Mouse (Mus musculus): ENCODE measurements at regions not wholly inside any gene's neighbourhood (a gene's known extent, or its start where the extent isn't known, plus 50 kb on each side); places are given as distances from the start of the nearest gene placed in this dataset.

- no peak for DNase-seq (ENCODE audit: low read depth, low spot score)
- H3K27ac ChIP-seq (ENCODE audit: control insufficient read depth, low read depth, low read length), result no peak overlapping the region
- no peak for TF ChIP-seq TAL1 (IDR thresholded peaks at IDR 0.05; ENCODE audit: low read length)
- TF ChIP-seq MYC (IDR thresholded peaks at IDR 0.05; ENCODE audit: low read depth, low read length), result no peak
- no peak for TF ChIP-seq EP300 (IDR thresholded peaks at IDR 0.05; ENCODE audit: low read depth in 1 of 2, low read length in 2 of 2)
- TF ChIP-seq GATA1 (IDR thresholded peaks at IDR 0.05; ENCODE audit: low read depth, low read length), result no peak
- no peak for TF ChIP-seq SMC3 (IDR thresholded peaks at IDR 0.05; ENCODE audit: low read depth, low read length)
- TF ChIP-seq E2F4 (IDR thresholded peaks at IDR 0.05; ENCODE audit: borderline replicate concordance, low read depth, low read length), result no peak
- no peak for TF ChIP-seq ZC3H11A (IDR thresholded peaks at IDR 0.05; ENCODE audit: low read depth, low read length)
- no peak for TF ChIP-seq RCOR1 (IDR thresholded peaks at IDR 0.05; ENCODE audit: low read depth, low read length)
- no peak for TF ChIP-seq CHD2 (IDR thresholded peaks at IDR 0.05; ENCODE audit: low read length)
- TF ChIP-seq MXI1 (IDR thresholded peaks at IDR 0.05; ENCODE audit: low read depth, low read length), result no peak
- TF ChIP-seq GABPA (IDR thresholded peaks at IDR 0.05; ENCODE audit: low read depth, low read length), result no peak
- TF ChIP-seq NELFE (IDR thresholded peaks at IDR 0.05; ENCODE audit: low read depth, low read length), result no peak
- no peak for TF ChIP-seq POLR2A (IDR thresholded peaks at IDR 0.05; ENCODE audit: control insufficient read depth in 1 of 2, insufficient read depth in 1 of 2, low read depth in 1 of 2, low read length in 2 of 2, poor library complexity in 1 of 2)
- no peak for TF ChIP-seq POLR2AphosphoS5 (IDR thresholded peaks at IDR 0.05; ENCODE audit: borderline replicate concordance, low read depth, low read length)
- no peak for TF ChIP-seq ZKSCAN1 (IDR thresholded peaks at IDR 0.05; ENCODE audit: low read depth, low read length)
- H3K79me2 ChIP-seq (ENCODE audit: control insufficient read depth, insufficient read depth, low read length, poor library complexity), result no peaks in the 10 kb centered on the region
- no peak overlapping the region for H3K4me3 ChIP-seq (ENCODE audit: control insufficient read depth in 1 of 2, insufficient read depth in 1 of 2, low read depth in 2 of 2, low read length in 2 of 2)
- no peaks in the 10 kb centered on the region for H3K4me1 ChIP-seq (ENCODE audit: control insufficient read depth in 1 of 2, insufficient read depth in 2 of 2, low read length in 2 of 2)
- no peaks in the 10 kb centered on the region for H3K36me3 ChIP-seq (ENCODE audit: control insufficient read depth in 1 of 2, insufficient read depth in 2 of 2, low read length in 2 of 2)
- no peak overlapping the region for H3K9ac ChIP-seq (ENCODE audit: control insufficient read depth, low read depth, low read length, poor library complexity, severe bottlenecking)
- no peaks in the 10 kb centered on the region for H3K9me3 ChIP-seq (replicated peaks; ENCODE audit: insufficient read depth, low read length)
- peaks cover 0 to 2% of the 10 kb centered on the region in 2 experiments; a peak in 2 of 4 replicates for H3K27me3 ChIP-seq (ENCODE audit: control insufficient read depth in 1 of 2, insufficient read depth in 2 of 2, low read length in 2 of 2)
Observed at GRCm38 (mm10) chr12:79959540-79960305, 153.1 kb downstream of the Zfp36l1 start.

GRCm38 (mm10) chr12:79957211-79957610 lies 155.6 kb downstream of the Zfp36l1 start:
- DNase-seq (ENCODE audit: low read depth, low spot score), result no peak
- Histone ChIP-seq H3K79me2 (ENCODE audit: control insufficient read depth, insufficient read depth, low read length, poor library complexity) (no peaks in the 10 kb centered on the region), H3K27ac (ENCODE audit: control insufficient read depth, low read depth, low read length) (no peak overlapping the region), H3K9me3 (replicated peaks; ENCODE audit: insufficient read depth, low read length) (no peaks in the 10 kb centered on the region), H3K9ac (ENCODE audit: control insufficient read depth, low read depth, low read length, poor library complexity, severe bottlenecking) (no peak overlapping the region), H3K4me1 (ENCODE audit: control insufficient read depth in 1 of 2, insufficient read depth in 2 of 2, low read length in 2 of 2) (no peaks in the 10 kb centered on the region), H3K4me3 (ENCODE audit: control insufficient read depth in 1 of 2, insufficient read depth in 1 of 2, low read depth in 2 of 2, low read length in 2 of 2) (no peak overlapping the region), H3K36me3 (ENCODE audit: control insufficient read depth in 1 of 2, insufficient read depth in 2 of 2, low read length in 2 of 2) (no peaks in the 10 kb centered on the region), H3K27me3 (ENCODE audit: control insufficient read depth in 1 of 2, insufficient read depth in 2 of 2, low read length in 2 of 2) (peaks cover 0 to 4% of the 10 kb centered on the region in 2 experiments; a peak in 3 of 4 replicates)
- TF ChIP-seq USF2 (IDR thresholded peaks at IDR 0.05; ENCODE audit: borderline replicate concordance in 1 of 2, insufficient read depth in 1 of 2, low read depth in 1 of 2, low read length in 2 of 2), result no peak
- TF ChIP-seq POLR2AphosphoS5 (IDR thresholded peaks at IDR 0.05; ENCODE audit: borderline replicate concordance, low read depth, low read length), result no peak
- no peak for TF ChIP-seq E2F4 (IDR thresholded peaks at IDR 0.05; ENCODE audit: borderline replicate concordance, low read depth, low read length)
- no peak for TF ChIP-seq MEF2A (IDR thresholded peaks at IDR 0.05; ENCODE audit: extremely low read depth, insufficient replicate concordance, low read depth, low read length, poor library complexity, severe bottlenecking)
- no peak for TF ChIP-seq NELFE (IDR thresholded peaks at IDR 0.05; ENCODE audit: low read depth, low read length)
- TF ChIP-seq POLR2A (IDR thresholded peaks at IDR 0.05; ENCODE audit: control insufficient read depth in 1 of 2, insufficient read depth in 1 of 2, low read depth in 1 of 2, low read length in 2 of 2, poor library complexity in 1 of 2), result no peak
- TF ChIP-seq CTCF (IDR thresholded peaks at IDR 0.05 in 2 of 3, conservative IDR thresholded peaks at IDR 0.05 in 1 of 3; ENCODE audit: control insufficient read depth in 1 of 3, insufficient read depth in 1 of 3, low read depth in 2 of 3, low read length in 3 of 3, poor library complexity in 1 of 3, severe bottlenecking in 1 of 3), result no peak
- TF ChIP-seq ZC3H11A (IDR thresholded peaks at IDR 0.05; ENCODE audit: low read depth, low read length), result no peak
- no peak for TF ChIP-seq MYB (IDR thresholded peaks at IDR 0.05; ENCODE audit: low read depth, low read length)
- TF ChIP-seq MAZ (IDR thresholded peaks at IDR 0.05; ENCODE audit: low read depth, low read length), result no peak
- TF ChIP-seq CHD1 (IDR thresholded peaks at IDR 0.05; ENCODE audit: low read depth, low read length), result no peak
- TF ChIP-seq CHD2 (IDR thresholded peaks at IDR 0.05; ENCODE audit: low read length), result no peak
- no peak for TF ChIP-seq MXI1 (IDR thresholded peaks at IDR 0.05; ENCODE audit: low read depth, low read length)
